ENCODE assay signal across 10 mouse cellular contexts in genomic region chr13:45871554-45871953, GRCm38 (mm10).
A peak's percentile ranks its signal among the peaks of the same experiment; 100 is the strongest.
DNase-seq lines count a peak whose midpoint lies in the region; ATAC-seq and TF ChIP-seq lines count a peak whose summit lies in the region.
"Had no signal": no experiment of that assay in that cellular context is flagged by ENCODE, and none has a peak within 500 bp of the region (broad histone marks: within the 10 kb centered on the region; RNA-seq: fewer than 3 reads in every experiment).

No protein-coding gene starts in this region.

- intact Hi-C loops in heart, postnatal 10 days (cut with DNase I) = no loop called here
- intact Hi-C loops in heart, postnatal 25 days (cut with DNase I) = no loop called here

- H3K4me3 ChIP-seq in heart, postnatal 0 days (ENCODE audit: low read depth, low read length) = peak overlapping the region; percentile 8; the same call in 1 of the 2 replicates
- H3K4me3 ChIP-seq in G1E (ENCODE audit: low read depth, low read length) = peak overlapping the region; percentile 68
- H3K4me3 ChIP-seq in embryonic fibroblast, embryonic 13.5 days (ENCODE audit: insufficient read depth, low read length) = no peak overlapping the region
- peak overlapping the region; percentile 48 for H3K4me3 ChIP-seq in small intestine, adult 2 months (ENCODE audit: low read depth, low read length)
- H3K4me3 ChIP-seq in hindbrain, embryonic 12.5 days = no peak overlapping the region
- H3K4me3 ChIP-seq in heart, embryonic 11.5 days (ENCODE audit: low read depth, low read length) = no peak overlapping the region
- H3K4me3 ChIP-seq: hindbrain, embryonic 10.5 days; limb, embryonic 15.5 days had no signal

- H3K27me3 ChIP-seq in heart, postnatal 0 days (ENCODE audit: control insufficient read depth, insufficient read depth, low read length) = no peaks in the 10 kb centered on the region
- H3K27me3 ChIP-seq in G1E (ENCODE audit: insufficient read depth, low read length) = no peaks in the 10 kb centered on the region
- no peaks in the 10 kb centered on the region for H3K27me3 ChIP-seq in small intestine, adult 2 months (ENCODE audit: control insufficient read depth, insufficient read depth, low read length)
- H3K27me3 ChIP-seq in hindbrain, embryonic 12.5 days = no peaks in the 10 kb centered on the region
- no peaks in the 10 kb centered on the region for H3K27me3 ChIP-seq in heart, embryonic 11.5 days (ENCODE audit: control insufficient read depth, insufficient read depth, low read length)
- H3K27me3 ChIP-seq: limb, embryonic 15.5 days had no signal

- peak overlapping the region; percentile 10; the same call in 1 of the 2 replicates for H3K27ac ChIP-seq in heart, postnatal 0 days (ENCODE audit: low read depth)
- H3K27ac ChIP-seq in embryonic fibroblast, embryonic 13.5 days (ENCODE audit: insufficient read depth, low read length) = peak overlapping the region; percentile 75
- peak overlapping the region; percentile 91 for H3K27ac ChIP-seq in small intestine, adult 2 months (ENCODE audit: insufficient read depth, low read depth, low read length)
- no peak overlapping the region for H3K27ac ChIP-seq in hindbrain, embryonic 12.5 days
- H3K27ac ChIP-seq in heart, embryonic 11.5 days (ENCODE audit: low read depth, low read length) = no peak overlapping the region
- H3K27ac ChIP-seq: hindbrain, embryonic 10.5 days; limb, embryonic 15.5 days had no signal

- no peak for TF ChIP-seq CTCF in heart, postnatal 0 days (IDR thresholded peaks at IDR 0.05; ENCODE audit: low read depth)
- TF ChIP-seq CTCF in G1E (IDR thresholded peaks at IDR 0.05; ENCODE audit: low read depth, low read length) = no peak
- no peak for TF ChIP-seq CTCF in embryonic fibroblast, embryonic 13.5 days (IDR thresholded peaks at IDR 0.05; ENCODE audit: borderline replicate concordance, insufficient read depth, low read length)
- TF ChIP-seq CTCF in small intestine, adult 2 months (IDR thresholded peaks at IDR 0.05; ENCODE audit: extremely low read depth, insufficient read length, insufficient replicate concordance, low read depth, low read length) = no peak

- H3K4me2 ChIP-seq in heart, postnatal 0 days (ENCODE audit: low read depth, low read length) = peak overlapping the region; percentile 28; the same call in 1 of the 2 replicates
- H3K4me2 ChIP-seq in hindbrain, embryonic 12.5 days (replicated peaks) = no peak overlapping the region
- H3K4me2 ChIP-seq in heart, embryonic 11.5 days = no peak overlapping the region
- H3K4me2 ChIP-seq: limb, embryonic 15.5 days had no signal

- no peak for DNase-seq in heart, postnatal 0 days (ENCODE audit: low spot score)
- no peak for DNase-seq in heart, postnatal 10 days
- no peak for DNase-seq in G1E (ENCODE audit: low spot score)
- no peak for DNase-seq in heart, postnatal 25 days (ENCODE audit: low spot score)

- 74% methylated on average over 7 of the region's 7 CpGs for WGBS in heart, postnatal 0 days
- 64% methylated on average over 7 of the region's 7 CpGs for WGBS in small intestine, adult 2 months
- WGBS in hindbrain, embryonic 12.5 days = 67% methylated on average over 7 of the region's 7 CpGs
- WGBS in heart, embryonic 11.5 days (ENCODE audit: insufficient replicate concordance) = 70% methylated on average over 7 of the region's 7 CpGs

- no peaks in the 10 kb centered on the region; the same call in 1 of the 2 replicates for H3K36me3 ChIP-seq in heart, postnatal 0 days (replicated peaks; ENCODE audit: control insufficient read depth, insufficient read depth, low read length)
- peaks cover 36% of the 10 kb centered on the region for H3K36me3 ChIP-seq in G1E (replicated peaks)
- no peaks in the 10 kb centered on the region; the same call in 1 of the 2 replicates for H3K36me3 ChIP-seq in small intestine, adult 2 months (ENCODE audit: control insufficient read depth, insufficient read depth, low read length)
- no peaks in the 10 kb centered on the region for H3K36me3 ChIP-seq in hindbrain, embryonic 12.5 days
- H3K36me3 ChIP-seq in heart, embryonic 11.5 days (ENCODE audit: control insufficient read depth, insufficient read depth, low read length) = no peaks in the 10 kb centered on the region; the same call in 1 of the 2 replicates
- H3K36me3 ChIP-seq: hindbrain, embryonic 10.5 days; limb, embryonic 15.5 days had no signal

- H3K9ac ChIP-seq in heart, postnatal 0 days (replicated peaks; ENCODE audit: low read depth, low read length) = no peak overlapping the region; the same call in 1 of the 2 replicates
- no peak overlapping the region for H3K9ac ChIP-seq in hindbrain, embryonic 12.5 days
- no peak overlapping the region for H3K9ac ChIP-seq in heart, embryonic 11.5 days (ENCODE audit: low read depth, low read length)
- H3K9ac ChIP-seq: limb, embryonic 15.5 days had no signal

- TF ChIP-seq EP300 in heart, postnatal 0 days (IDR thresholded peaks at IDR 0.05; ENCODE audit: low read depth) = no peak

- no peaks in the 10 kb centered on the region for H3K4me1 ChIP-seq in heart, postnatal 0 days (ENCODE audit: control insufficient read depth, insufficient read depth)
- H3K4me1 ChIP-seq in G1E (ENCODE audit: insufficient read depth, low read depth, low read length) = peaks cover 88% of the 10 kb centered on the region
- H3K4me1 ChIP-seq in embryonic fibroblast, embryonic 13.5 days (ENCODE audit: control insufficient read depth, insufficient read depth, low read length) = peaks cover 19% of the 10 kb centered on the region
- H3K4me1 ChIP-seq in small intestine, adult 2 months (ENCODE audit: control insufficient read depth, insufficient read depth, insufficient read length, low read length) = peaks cover 9% of the 10 kb centered on the region
- H3K4me1 ChIP-seq in hindbrain, embryonic 12.5 days = 0 out of 2 replicates have a peak, but pooled peaks cover 2% of the 10 kb centered on the region
- 0 out of 2 replicates have a peak, but pooled peaks cover 5% of the 10 kb centered on the region for H3K4me1 ChIP-seq in heart, embryonic 11.5 days (ENCODE audit: control insufficient read depth, insufficient read depth, low read length)

- no peaks in the 10 kb centered on the region for H3K9me3 ChIP-seq in heart, postnatal 0 days (replicated peaks; ENCODE audit: control insufficient read depth, low read length)
- H3K9me3 ChIP-seq in G1E (replicated peaks) = no peaks in the 10 kb centered on the region
- no peaks in the 10 kb centered on the region for H3K9me3 ChIP-seq in hindbrain, embryonic 12.5 days (replicated peaks)
- no peaks in the 10 kb centered on the region for H3K9me3 ChIP-seq in heart, embryonic 11.5 days (replicated peaks; ENCODE audit: control insufficient read depth, low read length)
- H3K9me3 ChIP-seq: hindbrain, embryonic 10.5 days; limb, embryonic 15.5 days had no signal

- TF ChIP-seq POLR2A in embryonic fibroblast, embryonic 13.5 days (IDR thresholded peaks at IDR 0.05; ENCODE audit: low read depth, low read length) = no peak
- TF ChIP-seq POLR2A in small intestine, adult 2 months (IDR thresholded peaks at IDR 0.05; ENCODE audit: low read depth, low read length) = no peak

- ATAC-seq in heart, postnatal 0 days (ENCODE audit: insufficient read depth, low read depth) = no peak
- ATAC-seq in G1E (ENCODE audit: extremely low read depth, insufficient number of reproducible peaks, low FRiP score, poor library complexity, severe bottlenecking) = no peak
- ATAC-seq in hindbrain, embryonic 12.5 days (ENCODE audit: low FRiP score) = no peak
- ATAC-seq in heart, embryonic 11.5 days (replicated peaks; ENCODE audit: insufficient number of reproducible peaks, low FRiP score, low TSS enrichment) = no peak

Comparison
In these comparisons a context has a peak if more than half of its experiments do, and no peak if none do; other contexts are left out.
1. H3K27ac ChIP-seq: peak in heart, postnatal 0 days (single experiment), embryonic fibroblast, embryonic 13.5 days (single experiment) and small intestine, adult 2 months (single experiment); none in hindbrain, embryonic 12.5 days (single experiment) and heart, embryonic 11.5 days (single experiment).
2. H3K4me3 ChIP-seq: peak in heart, postnatal 0 days (single experiment), G1E (single experiment) and small intestine, adult 2 months (single experiment); none in embryonic fibroblast, embryonic 13.5 days (single experiment), hindbrain, embryonic 12.5 days (single experiment) and heart, embryonic 11.5 days (single experiment).